Mouse (Mus musculus): ENCODE measurements around the gene Ano1.

The Ano1 gene

GRCm38 (mm10) chr7:144636000-144636399, 115.8 kb downstream of the Ano1 start:
- DNase-seq (ENCODE audit: low read depth, low spot score), result no peak

- no peak for DNase-seq (ENCODE audit: low read depth, low spot score)
Measured at GRCm38 (mm10) chr7:144634875-144635274, 116.9 kb downstream of the Ano1 start.

- DNase-seq (ENCODE audit: low read depth, low spot score), result no peak
Measured at GRCm38 (mm10) chr7:144634450-144634849, 117.3 kb downstream of the Ano1 start.

- DNase-seq (ENCODE audit: low read depth, low spot score), result no peak
Measured at GRCm38 (mm10) chr7:144632321-144632720, 119.5 kb downstream of the Ano1 start.

- no peak for DNase-seq (ENCODE audit: low read depth, low spot score)
Measured at GRCm38 (mm10) chr7:144630622-144631021, 121.2 kb downstream of the Ano1 start.

GRCm38 (mm10) chr7:144628334-144628915, 123.3 kb downstream of the Ano1 start:
- DNase-seq (ENCODE audit: low read depth, low spot score), result peak; percentile 58

GRCm38 (mm10) chr7:144627606-144628333, 124.0 kb downstream of the Ano1 start:
- DNase-seq (ENCODE audit: low read depth, low spot score), result no peak

GRCm38 (mm10) chr7:144626042-144626441, 125.7 kb downstream of the Ano1 start:
- no peak for DNase-seq (ENCODE audit: low read depth, low spot score)

- peak; percentile 80 for DNase-seq (ENCODE audit: low read depth, low spot score)
Measured at GRCm38 (mm10) chr7:144620721-144621681, 130.8 kb downstream of the Ano1 start.

GRCm38 (mm10) chr7:144620315-144620714, 131.5 kb downstream of the Ano1 start:
- no peak for DNase-seq (ENCODE audit: low read depth, low spot score)

GRCm38 (mm10) chr7:144615343-144615742, 136.4 kb downstream of the Ano1 start:
- DNase-seq (ENCODE audit: low read depth, low spot score), result no peak

GRCm38 (mm10) chr7:144612829-144613228, 138.9 kb downstream of the Ano1 start:
- no peak for DNase-seq (ENCODE audit: low read depth, low spot score)

- DNase-seq (ENCODE audit: low read depth, low spot score), result no peak
Measured at GRCm38 (mm10) chr7:144612351-144612750, 139.4 kb downstream of the Ano1 start.

- DNase-seq (ENCODE audit: low read depth, low spot score), result no peak
Measured at GRCm38 (mm10) chr7:144611595-144611994, 140.2 kb downstream of the Ano1 start.

- no peak for DNase-seq (ENCODE audit: low read depth, low spot score)
Measured at GRCm38 (mm10) chr7:144609568-144609967, 142.2 kb downstream of the Ano1 start.

GRCm38 (mm10) chr7:144607862-144608261, 143.9 kb downstream of the Ano1 start:
- DNase-seq (ENCODE audit: low read depth, low spot score), result no peak

GRCm38 (mm10) chr7:144604735-144605134, 147.0 kb downstream of the Ano1 start:
- no peak for DNase-seq (ENCODE audit: low read depth, low spot score)

- no peak for DNase-seq (ENCODE audit: low read depth, low spot score)
Measured at GRCm38 (mm10) chr7:144604291-144604690, 147.5 kb downstream of the Ano1 start.

- no peak for DNase-seq (ENCODE audit: low read depth, low spot score)
Measured at GRCm38 (mm10) chr7:144600333-144600900, 151.4 kb downstream of the Ano1 start.

- DNase-seq (ENCODE audit: low read depth, low spot score), result no peak
Measured at GRCm38 (mm10) chr7:144589508-144589907, 162.3 kb downstream of the Ano1 start.

- DNase-seq (ENCODE audit: low read depth, low spot score), result no peak
Measured at GRCm38 (mm10) chr7:144587291-144587690, 164.5 kb downstream of the Ano1 start.

GRCm38 (mm10) chr7:144585648-144586047, 166.1 kb downstream of the Ano1 start:
- peak; percentile 57 for DNase-seq (ENCODE audit: low read depth, low spot score)

Measured in ES-CJ7 (cell line).